Mouse (Mus musculus): Measurements from ENCODE around the gene Tmc3. TPM values are rescaled to one million over a fixed set of nuclear protein-coding genes. Genes with fewer than 3 reads are reported as not detected.

Tmc3 gene
- total and polyA plus RNA-seq, 3 experiments, result not detected

DNA sequence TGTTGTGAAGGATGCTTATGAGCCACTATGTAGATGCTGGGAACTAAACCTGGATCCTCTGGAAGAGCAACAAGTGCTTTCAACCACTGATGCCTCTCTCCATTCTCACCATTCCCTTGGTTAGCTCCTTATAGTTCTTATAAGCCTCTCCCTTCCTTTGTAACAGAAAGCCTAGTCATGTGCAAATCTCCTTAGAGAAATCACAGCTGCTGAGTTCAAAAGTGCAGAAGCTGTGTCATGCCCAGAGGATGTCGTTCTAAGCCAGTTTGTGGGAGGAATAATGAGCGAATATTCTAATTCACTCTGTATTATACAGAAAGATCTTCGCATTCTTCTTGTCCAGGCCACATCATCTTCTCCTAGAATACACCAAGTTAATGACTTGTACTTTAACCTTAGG lies 12.8 kb upstream of the Tmc3 start:
- Histone ChIP-seq H3K4me3 (ENCODE audit: control insufficient read depth in 1 of 2, insufficient read depth in 1 of 2, low read depth in 2 of 2, low read length in 2 of 2) (no peak overlapping the region), H3K9ac (ENCODE audit: control insufficient read depth, low read depth, low read length, poor library complexity, severe bottlenecking) (no peak overlapping the region), H3K79me2 (ENCODE audit: control insufficient read depth, insufficient read depth, low read length, poor library complexity) (no peaks in the 10 kb centered on the region), H3K36me3 (ENCODE audit: control insufficient read depth in 1 of 2, insufficient read depth in 2 of 2, low read length in 2 of 2) (no peaks in the 10 kb centered on the region), H3K4me1 (ENCODE audit: control insufficient read depth in 1 of 2, insufficient read depth in 2 of 2, low read length in 2 of 2) (no peaks in the 10 kb centered on the region), H3K27ac (ENCODE audit: control insufficient read depth, low read depth, low read length) (no peak overlapping the region), H3K9me3 (replicated peaks; ENCODE audit: insufficient read depth, low read length) (no peaks in the 10 kb centered on the region), H3K27me3 (ENCODE audit: control insufficient read depth in 1 of 2, insufficient read depth in 2 of 2, low read length in 2 of 2) (peaks cover 0 to 2% of the 10 kb centered on the region in 2 experiments; a peak in 2 of 4 replicates)
- TF ChIP-seq POLR2A (IDR thresholded peaks at IDR 0.05; ENCODE audit: control insufficient read depth in 1 of 2, insufficient read depth in 1 of 2, low read depth in 1 of 2, low read length in 2 of 2, poor library complexity in 1 of 2) (no peak), ZNF384 (IDR thresholded peaks at IDR 0.05; ENCODE audit: low read depth, low read length) (no peak), MAZ (IDR thresholded peaks at IDR 0.05; ENCODE audit: low read depth, low read length) (no peak), ZKSCAN1 (IDR thresholded peaks at IDR 0.05; ENCODE audit: low read depth, low read length) (no peak), ZMIZ1 (IDR thresholded peaks at IDR 0.05; ENCODE audit: low read depth, low read length) (no peak), NELFE (IDR thresholded peaks at IDR 0.05; ENCODE audit: low read depth, low read length) (no peak), UBTF (IDR thresholded peaks at IDR 0.05; ENCODE audit: borderline replicate concordance, insufficient read depth, low read depth, low read length) (no peak), ETS1 (IDR thresholded peaks at IDR 0.05; ENCODE audit: low read depth, low read length) (no peak), MEF2A (IDR thresholded peaks at IDR 0.05; ENCODE audit: extremely low read depth, insufficient replicate concordance, low read depth, low read length, poor library complexity, severe bottlenecking) (no peak)
- DNase-seq (ENCODE audit: low read depth, low spot score), result no peak

DNA sequence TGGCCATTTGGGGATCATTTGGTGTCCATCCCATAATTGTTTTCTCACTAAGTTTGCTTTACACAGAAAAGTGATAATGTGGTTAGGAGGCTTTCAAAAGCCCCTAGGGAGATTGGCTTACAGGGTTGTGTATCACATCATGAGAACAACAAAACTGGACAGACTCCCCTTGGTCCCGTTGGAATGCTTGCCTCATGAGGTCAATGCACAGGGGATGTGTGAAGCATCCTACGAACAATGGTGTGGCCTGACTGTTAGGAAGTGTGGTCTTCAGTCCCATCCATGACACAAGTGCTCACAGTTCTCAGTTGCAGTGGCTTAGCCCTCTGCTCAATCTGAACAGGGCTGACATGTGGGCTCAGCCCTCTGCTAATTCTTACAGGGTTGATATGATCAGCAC lies 12.3 kb upstream of the Tmc3 start:
- TF ChIP-seq ZNF384 (IDR thresholded peaks at IDR 0.05; ENCODE audit: low read depth, low read length) (no peak), USF2 (IDR thresholded peaks at IDR 0.05; ENCODE audit: borderline replicate concordance in 1 of 2, insufficient read depth in 1 of 2, low read depth in 1 of 2, low read length in 2 of 2) (no peak), MEF2A (IDR thresholded peaks at IDR 0.05; ENCODE audit: extremely low read depth, insufficient replicate concordance, low read depth, low read length, poor library complexity, severe bottlenecking) (no peak), MXI1 (IDR thresholded peaks at IDR 0.05; ENCODE audit: low read depth, low read length) (no peak), CHD1 (IDR thresholded peaks at IDR 0.05; ENCODE audit: low read depth, low read length) (no peak), TBP (IDR thresholded peaks at IDR 0.05; ENCODE audit: low read depth, low read length) (no peak), JUND (IDR thresholded peaks at IDR 0.05; ENCODE audit: low read depth, low read length) (no peak), SIN3A (IDR thresholded peaks at IDR 0.05; ENCODE audit: low read length) (no peak), NRF1 (IDR thresholded peaks at IDR 0.05; ENCODE audit: insufficient read depth, low read depth, low read length, poor library complexity, severe bottlenecking) (no peak), MYB (IDR thresholded peaks at IDR 0.05; ENCODE audit: low read depth, low read length) (no peak), KAT2A (conservative IDR thresholded peaks at IDR 0.05; ENCODE audit: low read depth, low read length) (no peak), MAX (IDR thresholded peaks at IDR 0.05; ENCODE audit: low read length) (no peak), RCOR1 (IDR thresholded peaks at IDR 0.05; ENCODE audit: low read depth, low read length) (no peak), MAFK (IDR thresholded peaks at IDR 0.05; ENCODE audit: borderline replicate concordance, low read depth, low read length) (no peak)
- Histone ChIP-seq H3K36me3 (ENCODE audit: control insufficient read depth in 1 of 2, insufficient read depth in 2 of 2, low read length in 2 of 2) (no peaks in the 10 kb centered on the region), H3K4me3 (ENCODE audit: control insufficient read depth in 1 of 2, insufficient read depth in 1 of 2, low read depth in 2 of 2, low read length in 2 of 2) (no peak overlapping the region), H3K4me1 (ENCODE audit: control insufficient read depth in 1 of 2, insufficient read depth in 2 of 2, low read length in 2 of 2) (no peaks in the 10 kb centered on the region), H3K9ac (ENCODE audit: control insufficient read depth, low read depth, low read length, poor library complexity, severe bottlenecking) (no peak overlapping the region), H3K79me2 (ENCODE audit: control insufficient read depth, insufficient read depth, low read length, poor library complexity) (no peaks in the 10 kb centered on the region), H3K9me3 (replicated peaks; ENCODE audit: insufficient read depth, low read length) (no peaks in the 10 kb centered on the region), H3K27me3 (ENCODE audit: control insufficient read depth in 1 of 2, insufficient read depth in 2 of 2, low read length in 2 of 2) (peaks cover 0 to 2% of the 10 kb centered on the region in 2 experiments; a peak in 2 of 4 replicates), H3K27ac (ENCODE audit: control insufficient read depth, low read depth, low read length) (no peak overlapping the region)
- DNase-seq (ENCODE audit: low read depth, low spot score), result no peak

Measured in MEL (cell line).